Comparison of ENCODE assay signal across 15 mouse cellular contexts in the genomic region with DNA sequence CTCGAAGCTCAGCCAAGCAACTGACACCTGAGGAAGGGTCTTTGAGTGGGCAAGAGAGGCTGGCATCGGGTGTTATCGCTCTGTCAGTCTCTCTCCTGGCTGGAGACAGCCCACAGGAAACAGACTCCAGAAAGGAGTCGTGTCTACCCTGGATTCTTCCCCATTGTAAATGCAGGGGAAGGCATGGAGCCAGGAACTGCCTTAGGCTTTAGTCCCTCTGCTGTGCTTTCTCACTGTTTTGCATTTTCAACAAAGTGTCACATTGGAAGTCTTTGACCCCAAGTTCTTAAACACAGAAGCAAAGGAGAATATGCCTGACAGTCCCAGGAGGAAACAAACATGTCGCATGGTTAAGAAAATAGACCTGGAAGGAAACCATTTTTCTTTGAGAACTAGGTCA.
A peak's percentile ranks its signal among the peaks of the same experiment; 100 is the strongest.
DNase-seq lines count a peak whose midpoint lies in the region; ATAC-seq and TF ChIP-seq lines count a peak whose summit lies in the region.
"Had no signal": no experiment of that assay in that cellular context is flagged by ENCODE, and none has a peak within 500 bp of the region (broad histone marks: within the 10 kb centered on the region; RNA-seq: fewer than 3 reads in every experiment).

No protein-coding gene starts in this region.

- WGBS in forebrain, embryonic 14.5 days = 69% methylated on average over 5 of the region's 5 CpGs
- WGBS in forebrain, embryonic 13.5 days = 78% methylated on average over 5 of the region's 5 CpGs
- 54% methylated on average over 5 of the region's 5 CpGs for WGBS in hindbrain, postnatal 0 days
- 64% methylated on average over 5 of the region's 5 CpGs for WGBS in hindbrain, embryonic 11.5 days
- 76% methylated on average over 5 of the region's 5 CpGs for WGBS in midbrain, embryonic 14.5 days
- WGBS in midbrain, embryonic 13.5 days = 77% methylated on average over 5 of the region's 5 CpGs

- DNase-seq in forebrain, embryonic 14.5 days (ENCODE audit: low spot score) = peak; percentile 16
- peak; percentile 64 for DNase-seq in hindbrain, postnatal 0 days (ENCODE audit: low spot score)
- no peak for DNase-seq in hindbrain, embryonic 11.5 days (ENCODE audit: low spot score)
- DNase-seq in midbrain, embryonic 14.5 days = peak; percentile 34
- peak; percentile 8 for DNase-seq in mesoderm, embryonic 11.5 days (ENCODE audit: low read depth, low spot score)
- DNase-seq in layer of hippocampus, postnatal 25 days (ENCODE audit: extremely low spot score in 1 of 2, low spot score in 1 of 2) = no peak
- DNase-seq: adrenal gland, postnatal 36 days; cerebellum, adult 11-12 months; thymus, adult 2 months had no signal

- no peak overlapping the region for H3K4me3 ChIP-seq in forebrain, embryonic 14.5 days (ENCODE audit: low read depth, low read length)
- H3K4me3 ChIP-seq in forebrain, embryonic 13.5 days = no peak overlapping the region
- H3K4me3 ChIP-seq in hindbrain, postnatal 0 days (ENCODE audit: low read length) = no peak overlapping the region
- H3K4me3 ChIP-seq in hindbrain, embryonic 11.5 days (ENCODE audit: low read depth, low read length) = no peak overlapping the region
- H3K4me3 ChIP-seq in midbrain, embryonic 14.5 days (replicated peaks; ENCODE audit: low read depth, low read length) = no peak overlapping the region
- no peak overlapping the region for H3K4me3 ChIP-seq in midbrain, embryonic 13.5 days (replicated peaks)
- H3K4me3 ChIP-seq: erythroblast, embryonic 14.5 days; limb, embryonic 12.5 days had no signal

- no peak for TF ChIP-seq CTCF in hindbrain, postnatal 0 days (IDR thresholded peaks at IDR 0.05; ENCODE audit: low read depth)

- no peaks in the 10 kb centered on the region; the same call in 1 of the 2 replicates for H3K9me3 ChIP-seq in forebrain, embryonic 14.5 days (replicated peaks; ENCODE audit: control insufficient read depth, low read length)
- no peaks in the 10 kb centered on the region for H3K9me3 ChIP-seq in forebrain, embryonic 13.5 days (replicated peaks)
- H3K9me3 ChIP-seq in hindbrain, postnatal 0 days (ENCODE audit: low read length) = 0 out of 2 replicates have a peak, but pooled peaks cover 3% of the 10 kb centered on the region
- no peaks in the 10 kb centered on the region for H3K9me3 ChIP-seq in hindbrain, embryonic 11.5 days (ENCODE audit: control insufficient read depth, low read length)
- H3K9me3 ChIP-seq in midbrain, embryonic 14.5 days (ENCODE audit: control insufficient read depth, low read length) = no peaks in the 10 kb centered on the region
- H3K9me3 ChIP-seq in midbrain, embryonic 13.5 days = no peaks in the 10 kb centered on the region

- no peaks in the 10 kb centered on the region for H3K27me3 ChIP-seq in forebrain, embryonic 14.5 days (replicated peaks; ENCODE audit: control insufficient read depth, insufficient read depth, low read length)
- H3K27me3 ChIP-seq in forebrain, embryonic 13.5 days = no peaks in the 10 kb centered on the region
- H3K27me3 ChIP-seq in hindbrain, postnatal 0 days (ENCODE audit: insufficient read depth, low read length) = no peaks in the 10 kb centered on the region
- no peaks in the 10 kb centered on the region for H3K27me3 ChIP-seq in hindbrain, embryonic 11.5 days (ENCODE audit: control insufficient read depth, insufficient read depth, low read length)
- no peaks in the 10 kb centered on the region for H3K27me3 ChIP-seq in midbrain, embryonic 14.5 days (ENCODE audit: control insufficient read depth, insufficient read depth, low read length)
- H3K27me3 ChIP-seq in midbrain, embryonic 13.5 days = no peaks in the 10 kb centered on the region
- H3K27me3 ChIP-seq: limb, embryonic 12.5 days had no signal

- no peaks in the 10 kb centered on the region for H3K36me3 ChIP-seq in forebrain, embryonic 14.5 days (ENCODE audit: control insufficient read depth, insufficient read depth, low read length)
- no peaks in the 10 kb centered on the region for H3K36me3 ChIP-seq in forebrain, embryonic 13.5 days (ENCODE audit: poor library complexity, severe bottlenecking)
- no peaks in the 10 kb centered on the region for H3K36me3 ChIP-seq in hindbrain, postnatal 0 days (ENCODE audit: insufficient read depth, low read length)
- no peaks in the 10 kb centered on the region for H3K36me3 ChIP-seq in hindbrain, embryonic 11.5 days (ENCODE audit: control insufficient read depth, insufficient read depth, low read length)
- no peaks in the 10 kb centered on the region for H3K36me3 ChIP-seq in midbrain, embryonic 14.5 days (ENCODE audit: control insufficient read depth, insufficient read depth, low read length)
- H3K36me3 ChIP-seq in midbrain, embryonic 13.5 days = no peaks in the 10 kb centered on the region
- H3K36me3 ChIP-seq: limb, embryonic 12.5 days had no signal

- H3K27ac ChIP-seq in forebrain, embryonic 14.5 days (ENCODE audit: low read depth, low read length) = no peak overlapping the region
- no peak overlapping the region for H3K27ac ChIP-seq in forebrain, embryonic 13.5 days
- peak overlapping the region; percentile 64; the same call in 1 of the 2 replicates for H3K27ac ChIP-seq in hindbrain, postnatal 0 days
- no peak overlapping the region for H3K27ac ChIP-seq in hindbrain, embryonic 11.5 days (ENCODE audit: low read depth, low read length)
- H3K27ac ChIP-seq in midbrain, embryonic 14.5 days (replicated peaks; ENCODE audit: low read depth, low read length) = no peak overlapping the region
- no peak overlapping the region for H3K27ac ChIP-seq in midbrain, embryonic 13.5 days
- H3K27ac ChIP-seq: limb, embryonic 12.5 days; macrophage had no signal

- no peak overlapping the region for H3K4me2 ChIP-seq in forebrain, embryonic 14.5 days (ENCODE audit: low read length)
- no peak overlapping the region for H3K4me2 ChIP-seq in forebrain, embryonic 13.5 days
- no peak overlapping the region for H3K4me2 ChIP-seq in hindbrain, postnatal 0 days (ENCODE audit: low read depth, low read length)
- H3K4me2 ChIP-seq in hindbrain, embryonic 11.5 days (replicated peaks; ENCODE audit: low read depth, low read length) = no peak overlapping the region
- H3K4me2 ChIP-seq in midbrain, embryonic 14.5 days (ENCODE audit: low read length) = no peak overlapping the region
- no peak overlapping the region for H3K4me2 ChIP-seq in midbrain, embryonic 13.5 days (replicated peaks)
- H3K4me2 ChIP-seq: heart, embryonic 11.5 days; limb, embryonic 12.5 days had no signal

- peaks cover 5% of the 10 kb centered on the region; the same call in 1 of the 2 replicates for H3K4me1 ChIP-seq in forebrain, embryonic 14.5 days (ENCODE audit: control insufficient read depth, insufficient read depth, low read length)
- peaks cover 7% of the 10 kb centered on the region; the same call in 1 of the 2 replicates for H3K4me1 ChIP-seq in forebrain, embryonic 13.5 days
- peaks cover 9% of the 10 kb centered on the region; the same call in 1 of the 2 replicates for H3K4me1 ChIP-seq in hindbrain, postnatal 0 days (ENCODE audit: insufficient read depth, low read length)
- H3K4me1 ChIP-seq in hindbrain, embryonic 11.5 days (replicated peaks; ENCODE audit: control insufficient read depth, insufficient read depth, low read length) = no peaks in the 10 kb centered on the region
- peaks cover 11% of the 10 kb centered on the region for H3K4me1 ChIP-seq in midbrain, embryonic 14.5 days (ENCODE audit: control insufficient read depth, insufficient read depth, low read length)
- H3K4me1 ChIP-seq in midbrain, embryonic 13.5 days (replicated peaks) = peaks cover 17% of the 10 kb centered on the region
- H3K4me1 ChIP-seq: limb, embryonic 12.5 days had no signal

- ATAC-seq in forebrain, embryonic 14.5 days = no peak
- no peak for ATAC-seq in forebrain, embryonic 13.5 days
- ATAC-seq in hindbrain, postnatal 0 days = peak; percentile 61; the same call in 1 of the 2 replicates
- no peak for ATAC-seq in hindbrain, embryonic 11.5 days (ENCODE audit: low FRiP score)
- no peak for ATAC-seq in midbrain, embryonic 14.5 days (ENCODE audit: low FRiP score, low TSS enrichment)
- ATAC-seq in midbrain, embryonic 13.5 days = no peak

- no peak overlapping the region for H3K9ac ChIP-seq in forebrain, embryonic 14.5 days (ENCODE audit: low read length)
- H3K9ac ChIP-seq in forebrain, embryonic 13.5 days = no peak overlapping the region
- H3K9ac ChIP-seq in hindbrain, postnatal 0 days (replicated peaks; ENCODE audit: low read length) = no peak overlapping the region
- no peak overlapping the region for H3K9ac ChIP-seq in hindbrain, embryonic 11.5 days (ENCODE audit: low read depth, low read length)
- no peak overlapping the region for H3K9ac ChIP-seq in midbrain, embryonic 14.5 days (replicated peaks; ENCODE audit: low read length)
- no peak overlapping the region for H3K9ac ChIP-seq in midbrain, embryonic 13.5 days (replicated peaks)
- H3K9ac ChIP-seq: limb, embryonic 12.5 days had no signal

Comparison
In these comparisons a context has a peak if more than half of its experiments do, and no peak if none do; other contexts are left out.
1. DNase-seq: peak in forebrain, embryonic 14.5 days (single experiment), hindbrain, postnatal 0 days (single experiment), midbrain, embryonic 14.5 days (single experiment) and mesoderm, embryonic 11.5 days (single experiment); none in hindbrain, embryonic 11.5 days (single experiment) and layer of hippocampus, postnatal 25 days (0 of 2).